Mouse (Mus musculus) lung, embryonic 16.5 days (tissue): Measurements from ENCODE around the gene Ghitm. TPM values are rescaled to one million over a fixed set of nuclear protein-coding genes. Genes with fewer than 3 reads are reported as not detected.

Experiments
- ATAC-seq: fragments of 200-750 bp; cut with Nextera tagmentation; 2 replicates; pipeline ENCODE4 v1.8.0; 2017; ENCODE audit warnings: low read depth, mild to moderate bottlenecking, moderate library complexity
- H3K27ac ChIP-seq: fragments of 300-500 bp; sonication (generic); 2 replicates; pipeline ENCODE4 v1.5.1; 2014; ENCODE audit warnings: mild to moderate bottlenecking, control low read depth, low read length
- H3K27me3 ChIP-seq: fragments of 300-500 bp; sonication (generic); 2 replicates; pipeline ENCODE4 v1.6.1; 2014; ENCODE audit warnings: low read depth, low read length, mixed read lengths; ENCODE audit not compliant: control insufficient read depth, insufficient read depth
- H3K36me3 ChIP-seq: fragments of 300-500 bp; sonication (generic); 2 replicates; pipeline ENCODE4 v1.6.1; 2014; ENCODE audit warnings: low read length; ENCODE audit not compliant: control insufficient read depth, insufficient read depth
- H3K4me1 ChIP-seq: fragments of 300-500 bp; sonication (generic); replicated peaks from 2 replicates; pipeline ENCODE4 v1.6.1; 2014; ENCODE audit warnings: low read length, mixed read lengths; ENCODE audit not compliant: control insufficient read depth, insufficient read depth
- H3K4me2 ChIP-seq: fragments of 300-500 bp; sonication (generic); 2 replicates; pipeline ENCODE4 v1.6.1; 2014; ENCODE audit warnings: low read depth, low read length, control low read depth
- H3K4me3 ChIP-seq: fragments of 300-500 bp; sonication (generic); 2 replicates; pipeline ENCODE4 v1.5.1; 2014; ENCODE audit warnings: mild to moderate bottlenecking, low read length, control low read depth
- H3K9ac ChIP-seq: fragments of 300-500 bp; sonication (generic); 2 replicates; pipeline ENCODE4 v1.6.1; 2014; ENCODE audit warnings: low read length, control low read depth
- H3K9me3 ChIP-seq: fragments of 300-500 bp; sonication (generic); 2 replicates; pipeline ENCODE4 v1.6.1; 2016; ENCODE audit warnings: low read length; ENCODE audit not compliant: control insufficient read depth
- WGBS: fragments of 180-500 bp; shearing (Covaris S2); extraction: QIAGEN DNeasy Blood & Tissue Kit; methylation state at CpG from one replicate; pipeline ENCODE4 v1.1.7; 2014; 5-methylcytosine and 5-hydroxymethylcytosine counted together
- polyA plus RNA-seq: library from polyadenylated mRNA; unstranded; fragments of >200 nt; fragmentation: Nextera tagmentation; extraction: Ambion mirVana; gene quantifications from 2 replicates; pipeline ENCODE4 v1.2.1, GENCODE M21; 2015

Gene Ghitm
- polyA plus RNA-seq, 1 experiment from 2014 or later: 224 TPM

GRCm38 (mm10) chr14:37083755-37084154 is 51.3 kb downstream of the Ghitm start:
- Histone ChIP-seq H3K4me2 (no peak overlapping the region), H3K9me3 (no peaks in the 10 kb centered on the region), H3K27ac (no peak overlapping the region), H3K27me3 (no peaks in the 10 kb centered on the region), H3K4me1 (no peaks in the 10 kb centered on the region), H3K9ac (no peak overlapping the region), H3K36me3 (no peaks in the 10 kb centered on the region), H3K4me3 (no peak overlapping the region)
- no peak for ATAC-seq
- whole genome bisulfite sequencing: 26% methylated on average over 4 of the region's 4 CpGs

GRCm38 (mm10) chr14:37080724-37081123 is 54.3 kb downstream of the Ghitm start:
- H3K27ac ChIP-seq: no peak overlapping the region
- H3K36me3 ChIP-seq: no peaks in the 10 kb centered on the region
- H3K4me1 ChIP-seq: no peaks in the 10 kb centered on the region
- ATAC-seq: no peak
- H3K4me3 ChIP-seq: no peak overlapping the region
- H3K27me3 ChIP-seq: no peaks in the 10 kb centered on the region
- H3K9ac ChIP-seq: no peak overlapping the region
- WGBS: 63% methylated on average over 1 of the region's 1 CpGs
- H3K9me3 ChIP-seq: no peaks in the 10 kb centered on the region
- H3K4me2 ChIP-seq: no peak overlapping the region

Other genes starting within 250 kb of the Ghitm start
- gene Ccser2, start 166.5 kb downstream of the Ghitm start, polyA plus RNA-seq: 39.3 and 40.9 TPM in 2 replicates
- not detected in 2 replicates for gene Rgr, start 86.3 kb downstream of the Ghitm start, polyA plus RNA-seq
- gene Lrit1, start 80.4 kb downstream of the Ghitm start, polyA plus RNA-seq: not detected in 2 replicates
- not detected in 2 replicates for gene Lrit2, start 67.3 kb downstream of the Ghitm start, polyA plus RNA-seq
- 0.09 and 0.16 TPM in 2 replicates for gene Cdhr1, start 36.9 kb downstream of the Ghitm start, polyA plus RNA-seq
- gene 2610528A11Rik, start 21.2 kb downstream of the Ghitm start, polyA plus RNA-seq: 0.31 and 0.55 TPM in 2 replicates